In the genomic region with DNA sequence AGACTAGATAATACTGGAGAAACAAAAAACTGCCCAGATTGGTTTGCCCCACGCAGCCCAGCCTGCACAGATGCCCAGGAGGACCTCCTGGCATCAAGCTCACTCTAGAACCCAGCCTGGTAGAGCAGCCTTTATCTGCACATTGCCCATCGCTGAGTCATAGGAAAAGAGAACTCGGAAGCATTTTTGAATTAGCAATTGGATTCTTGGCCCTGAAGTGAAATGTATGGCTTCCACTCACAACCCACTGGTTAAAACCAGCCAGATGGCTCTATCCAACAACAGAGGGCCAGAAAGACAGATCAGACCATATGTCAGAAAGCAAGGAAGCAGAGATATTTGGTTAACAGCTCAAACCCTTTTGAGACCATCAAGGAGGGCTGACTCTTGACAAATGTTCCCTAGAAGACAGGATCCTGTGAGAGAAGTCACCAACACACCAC, we compare ENCODE assay signal across 8 mouse cellular contexts. TPM values are rescaled to one million over a fixed set of nuclear protein-coding genes. Genes with fewer than 3 reads are reported as not detected.
A peak's percentile ranks its signal among the peaks of the same experiment; 100 is the strongest.
DNase-seq lines count a peak whose midpoint lies in the region; ATAC-seq and TF ChIP-seq lines count a peak whose summit lies in the region.

No protein-coding gene starts in this region.

- H3K9me3 ChIP-seq in embryonic facial prominence, embryonic 13.5 days = no peaks in the 10 kb centered on the region
- no peaks in the 10 kb centered on the region for H3K9me3 ChIP-seq in embryonic facial prominence, embryonic 10.5 days

- H3K27ac ChIP-seq in embryonic facial prominence, embryonic 13.5 days = 0 out of 2 replicates have a peak overlapping the region, but pooled peaks have one; percentile 2
- no peak overlapping the region for H3K27ac ChIP-seq in embryonic facial prominence, embryonic 10.5 days (replicated peaks)
- H3K27ac ChIP-seq in layer of hippocampus, adult 2 months = peak overlapping the region; percentile 82
- H3K27ac ChIP-seq in cerebellum, adult 2 months (ENCODE audit: insufficient read depth, low read length) = peak overlapping the region; percentile 83

- no peak for TF ChIP-seq CTCF in layer of hippocampus, adult 2 months (conservative IDR thresholded peaks at IDR 0.05)
- TF ChIP-seq CTCF in cerebellum, adult 2 months (IDR thresholded peaks at IDR 0.05; ENCODE audit: borderline replicate concordance, insufficient read depth, low read depth, low read length) = no peak

- no peak overlapping the region for H3K9ac ChIP-seq in embryonic facial prominence, embryonic 13.5 days

- no peaks in the 10 kb centered on the region for H3K36me3 ChIP-seq in embryonic facial prominence, embryonic 13.5 days
- H3K36me3 ChIP-seq in embryonic facial prominence, embryonic 10.5 days (replicated peaks) = no peaks in the 10 kb centered on the region

- ATAC-seq in embryonic facial prominence, embryonic 13.5 days (ENCODE audit: insufficient number of reproducible peaks, insufficient read depth, low FRiP score, low TSS enrichment, low read depth) = no peak

- no peak overlapping the region for H3K4me3 ChIP-seq in embryonic facial prominence, embryonic 13.5 days
- no peak overlapping the region for H3K4me3 ChIP-seq in embryonic facial prominence, embryonic 10.5 days
- no peak overlapping the region for H3K4me3 ChIP-seq in layer of hippocampus, adult 2 months
- no peak overlapping the region for H3K4me3 ChIP-seq in cerebellum, adult 2 months (replicated peaks; ENCODE audit: insufficient read depth, low read depth, low read length)

- H3K27me3 ChIP-seq in embryonic facial prominence, embryonic 13.5 days = no peaks in the 10 kb centered on the region
- H3K27me3 ChIP-seq in embryonic facial prominence, embryonic 10.5 days (replicated peaks; ENCODE audit: low read depth, poor library complexity, severe bottlenecking) = peaks cover 18% of the 10 kb centered on the region
- H3K27me3 ChIP-seq in cerebellum, adult 2 months (ENCODE audit: control insufficient read depth, insufficient read depth, low read length) = no peaks in the 10 kb centered on the region

- WGBS in embryonic facial prominence, embryonic 13.5 days = 79% methylated on average over 3 of the region's 3 CpGs
- 90% methylated on average over 3 of the region's 3 CpGs for WGBS in embryonic facial prominence, embryonic 10.5 days
- WGBS in cerebellum, adult 2 months = 10% methylated on average over 3 of the region's 3 CpGs

- DNase-seq in embryonic facial prominence, embryonic 10.5 days (ENCODE audit: low spot score) = no peak
- peak; percentile 65 to 83 for DNase-seq in layer of hippocampus, adult 2 months (ENCODE audit: low spot score in 2 of 2)
- DNase-seq in layer of hippocampus, postnatal 25 days (ENCODE audit: extremely low spot score in 1 of 2, low spot score in 1 of 2) = no peak
- DNase-seq in cerebellum, adult 2 months = peak; percentile 82 to 96
- DNase-seq in layer of hippocampus, postnatal 36 days = peak; percentile 58 to 63
- no peak for DNase-seq in embryo, embryonic 9.5 days (ENCODE audit: extremely low spot score)
- no peak for DNase-seq in T-cell, adult 2 months (ENCODE audit: low spot score)

- no peak overlapping the region for H3K4me2 ChIP-seq in embryonic facial prominence, embryonic 13.5 days

- peak; percentile 14; the same call in 1 of the 2 replicates for TF ChIP-seq POLR2A in cerebellum, adult 2 months (IDR thresholded peaks at IDR 0.05; ENCODE audit: borderline replicate concordance, insufficient read depth, low read length)

- peaks cover 36% of the 10 kb centered on the region for H3K4me1 ChIP-seq in embryonic facial prominence, embryonic 13.5 days
- H3K4me1 ChIP-seq in embryonic facial prominence, embryonic 10.5 days = peaks cover 27% of the 10 kb centered on the region
- peaks cover 46% of the 10 kb centered on the region for H3K4me1 ChIP-seq in cerebellum, adult 2 months (ENCODE audit: control insufficient read depth, insufficient read depth, low read length)

RNA-seq across cellular contexts. Expression of gene Ctdsp2, which starts 25.5 kb away (rescaled TPM):
- 84.8 and 87.4 TPM in 2 replicates for polyA plus RNA-seq in embryonic facial prominence, embryonic 13.5 days (2015; fragmentation: Nextera tagmentation; extraction: Ambion mirVana)
- 46.2 and 49.3 TPM in 2 replicates for polyA plus RNA-seq in embryonic facial prominence, embryonic 10.5 days (2016; fragmentation: Nextera tagmentation; extraction: Ambion mirVana)
- total RNA-seq in layer of hippocampus, adult 2 months (2021) = 100 to 1,000 TPM; 106 to 116 TPM
- total RNA-seq in layer of hippocampus, postnatal 25 days (2021) = 100 to 1,000 TPM in 1 of 2 experiments, 10 to 100 TPM in 1; 98.6 to 118 TPM
- 96.2 and 101 TPM in 2 replicates for polyA plus RNA-seq in cerebellum, adult 2 months (2012; rRNA removed)
- 100 to 1,000 TPM; 103 to 114 TPM for total RNA-seq in layer of hippocampus, postnatal 36 days (2021)

RNA-seq across cellular contexts. Expression of gene Avil, which starts 47.5 kb away (rescaled TPM):
- polyA plus RNA-seq in embryonic facial prominence, embryonic 13.5 days (2015; fragmentation: Nextera tagmentation; extraction: Ambion mirVana) = 0.58 and 0.97 TPM in 2 replicates
- 0.06 and 0.44 TPM in 2 replicates for polyA plus RNA-seq in embryonic facial prominence, embryonic 10.5 days (2016; fragmentation: Nextera tagmentation; extraction: Ambion mirVana)
- total RNA-seq in layer of hippocampus, adult 2 months (2021) = under 1 TPM; 0.32 to 0.87 TPM
- under 1 TPM; 0.47 to 0.69 TPM for total RNA-seq in layer of hippocampus, postnatal 25 days (2021)
- 0.33 and 0.54 TPM in 2 replicates for polyA plus RNA-seq in cerebellum, adult 2 months (2012; rRNA removed)
- total RNA-seq in layer of hippocampus, postnatal 36 days (2021) = under 1 TPM; 0.35 to 0.40 TPM

RNA-seq across cellular contexts. Expression of gene Atp23, which starts 51.9 kb away (rescaled TPM):
- 19.7 and 19.9 TPM in 2 replicates for polyA plus RNA-seq in embryonic facial prominence, embryonic 13.5 days (2015; fragmentation: Nextera tagmentation; extraction: Ambion mirVana)
- polyA plus RNA-seq in embryonic facial prominence, embryonic 10.5 days (2016; fragmentation: Nextera tagmentation; extraction: Ambion mirVana) = 20.0 and 22.6 TPM in 2 replicates
- total RNA-seq in layer of hippocampus, adult 2 months (2021) = 1 to 10 TPM; 9.0 to 10.0 TPM
- 1 to 10 TPM; 8.4 to 9.6 TPM for total RNA-seq in layer of hippocampus, postnatal 25 days (2021)
- polyA plus RNA-seq in cerebellum, adult 2 months (2012; rRNA removed) = 10.2 and 10.4 TPM in 2 replicates
- 1 to 10 TPM; 9.2 to 9.5 TPM for total RNA-seq in layer of hippocampus, postnatal 36 days (2021)

Comparison
In these comparisons a context has a peak if more than half of its experiments do, and no peak if none do; other contexts are left out.
1. DNase-seq: peak in layer of hippocampus, adult 2 months (2 of 2), cerebellum, adult 2 months (2 of 2) and layer of hippocampus, postnatal 36 days (2 of 2); none in embryonic facial prominence, embryonic 10.5 days (single experiment), layer of hippocampus, postnatal 25 days (0 of 2), embryo, embryonic 9.5 days (single experiment) and T-cell, adult 2 months (single experiment).